Mouse (Mus musculus) liver, embryonic 13.5 days (tissue): ENCODE data around the gene Hoxd8. TPM values are rescaled to one million over a fixed set of nuclear protein-coding genes. Genes with fewer than 3 reads are reported as not detected.

ENCODE experiments used
- ATAC-seq: fragments of 200-750 bp; cut with Nextera tagmentation; 2 replicates; pipeline ENCODE4 v1.8.0; 2017; ENCODE audit warnings: low read depth, mild to moderate bottlenecking, moderate number of reproducible peaks, moderate library complexity
- DNase-seq: peaks from one replicate; pipeline ENCODE4 v3.0.0; 2022
- H3K27ac ChIP-seq: fragments of 300-500 bp; sonication (generic); 2 replicates; pipeline ENCODE4 v1.5.1; 2015; ENCODE audit warnings: moderate library complexity, mild to moderate bottlenecking, inconsistent platforms
- H3K27me3 ChIP-seq: fragments of 300-500 bp; sonication (generic); 2 replicates; pipeline ENCODE4 v1.6.1; 2015; ENCODE audit warnings: mild to moderate bottlenecking, inconsistent platforms
- H3K36me3 ChIP-seq: fragments of 300-500 bp; sonication (generic); 2 replicates; pipeline ENCODE4 v1.6.1; 2015; ENCODE audit warnings: mild to moderate bottlenecking, inconsistent platforms
- H3K4me1 ChIP-seq: fragments of 300-500 bp; sonication (generic); replicated peaks from 2 replicates; pipeline ENCODE4 v1.6.1; 2015; ENCODE audit warnings: inconsistent platforms
- H3K4me2 ChIP-seq: fragments of 300-500 bp; sonication (generic); 2 replicates; pipeline ENCODE4 v1.6.1; 2015; ENCODE audit warnings: inconsistent platforms, mild to moderate bottlenecking, moderate library complexity
- H3K4me3 ChIP-seq: fragments of 300-500 bp; sonication (generic); replicated peaks from 2 replicates; pipeline ENCODE4 v1.5.1; 2015; ENCODE audit warnings: mild to moderate bottlenecking, inconsistent platforms
- H3K9ac ChIP-seq: fragments of 300-500 bp; sonication (generic); 2 replicates; pipeline ENCODE4 v1.6.1; 2015; ENCODE audit warnings: mild to moderate bottlenecking, inconsistent platforms
- H3K9me3 ChIP-seq: fragments of 300-500 bp; sonication (generic); replicated peaks from 2 replicates; pipeline ENCODE4 v1.6.1; 2016; ENCODE audit warnings: inconsistent platforms
- WGBS: fragments of 180-500 bp; shearing (Covaris S2); methylation state at CpG from one replicate; pipeline ENCODE4 v1.1.7; 2015; ENCODE audit not compliant: insufficient replicate concordance; 5-methylcytosine and 5-hydroxymethylcytosine counted together
- polyA plus RNA-seq: library from polyadenylated mRNA; unstranded; fragments of >200 nt; fragmentation: Nextera tagmentation; extraction: Ambion mirVana; gene quantifications from 2 replicates; pipeline ENCODE4 v1.2.1, GENCODE M21; 2015

Hoxd8 gene
- polyA plus RNA-seq, 1 experiment from 2014 or later = 0.10 TPM

- H3K4me1 ChIP-seq = no peaks in the 10 kb centered on the region
- no peaks in the 10 kb centered on the region for H3K36me3 ChIP-seq
- no peak overlapping the region for H3K9ac ChIP-seq
- no peaks in the 10 kb centered on the region for H3K9me3 ChIP-seq
- no peak for ATAC-seq
- H3K27ac ChIP-seq = no peak overlapping the region
- H3K27me3 ChIP-seq = peaks cover 97% of the 10 kb centered on the region
- no peak overlapping the region for H3K4me3 ChIP-seq
- 3% methylated on average over 12 of the region's 12 CpGs for WGBS
- DNase-seq = no peak
- H3K4me2 ChIP-seq = no peak overlapping the region
Measured at GRCm38 (mm10) chr2:74688795-74689573, 15.4 kb upstream of the Hoxd8 start.

GRCm38 (mm10) chr2:74689574-74690337, 14.7 kb upstream of the Hoxd8 start:
- no peak for ATAC-seq

DNA sequence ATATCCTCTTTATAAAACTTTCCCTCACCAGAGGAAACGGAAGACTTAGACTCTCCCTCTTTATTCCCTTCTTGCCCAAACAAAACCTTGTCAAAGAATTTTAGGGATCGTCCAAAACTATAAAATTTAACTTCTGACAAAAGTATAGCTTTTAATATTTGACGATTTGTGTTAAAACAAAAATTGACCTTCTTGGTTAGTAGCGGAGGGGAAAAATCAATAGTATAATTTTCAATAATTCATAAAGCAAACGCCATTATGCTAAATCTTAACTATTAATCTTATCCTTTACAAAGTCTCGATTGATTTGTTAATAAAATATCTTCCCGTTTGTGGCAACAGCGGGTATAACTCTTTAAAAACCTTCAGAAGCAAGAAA, 14.1 kb upstream of the Hoxd8 start:
- WGBS = 6% methylated on average over 8 of the region's 8 CpGs
- Histone ChIP-seq H3K4me1 (no peaks in the 10 kb centered on the region), H3K9ac (no peak overlapping the region), H3K27ac (no peak overlapping the region), H3K4me3 (no peak overlapping the region), H3K9me3 (no peaks in the 10 kb centered on the region), H3K36me3 (no peaks in the 10 kb centered on the region), H3K27me3 (peaks cover 97% of the 10 kb centered on the region), H3K4me2 (no peak overlapping the region)
- DNase-seq (no peak), ATAC-seq (no peak)

More at GRCm38 (mm10) chr2:74689574-74690337, 14.7 kb upstream of the Hoxd8 start:
- H3K4me1 ChIP-seq = no peaks in the 10 kb centered on the region
- H3K27me3 ChIP-seq = peaks cover 97% of the 10 kb centered on the region
- no peaks in the 10 kb centered on the region for H3K9me3 ChIP-seq
- no peak overlapping the region for H3K27ac ChIP-seq
- 2% methylated on average over 24 of the region's 24 CpGs for WGBS
- H3K36me3 ChIP-seq = no peaks in the 10 kb centered on the region
- H3K9ac ChIP-seq = no peak overlapping the region
- H3K4me3 ChIP-seq = no peak overlapping the region
- H3K4me2 ChIP-seq = no peak overlapping the region
- DNase-seq = no peak

DNA sequence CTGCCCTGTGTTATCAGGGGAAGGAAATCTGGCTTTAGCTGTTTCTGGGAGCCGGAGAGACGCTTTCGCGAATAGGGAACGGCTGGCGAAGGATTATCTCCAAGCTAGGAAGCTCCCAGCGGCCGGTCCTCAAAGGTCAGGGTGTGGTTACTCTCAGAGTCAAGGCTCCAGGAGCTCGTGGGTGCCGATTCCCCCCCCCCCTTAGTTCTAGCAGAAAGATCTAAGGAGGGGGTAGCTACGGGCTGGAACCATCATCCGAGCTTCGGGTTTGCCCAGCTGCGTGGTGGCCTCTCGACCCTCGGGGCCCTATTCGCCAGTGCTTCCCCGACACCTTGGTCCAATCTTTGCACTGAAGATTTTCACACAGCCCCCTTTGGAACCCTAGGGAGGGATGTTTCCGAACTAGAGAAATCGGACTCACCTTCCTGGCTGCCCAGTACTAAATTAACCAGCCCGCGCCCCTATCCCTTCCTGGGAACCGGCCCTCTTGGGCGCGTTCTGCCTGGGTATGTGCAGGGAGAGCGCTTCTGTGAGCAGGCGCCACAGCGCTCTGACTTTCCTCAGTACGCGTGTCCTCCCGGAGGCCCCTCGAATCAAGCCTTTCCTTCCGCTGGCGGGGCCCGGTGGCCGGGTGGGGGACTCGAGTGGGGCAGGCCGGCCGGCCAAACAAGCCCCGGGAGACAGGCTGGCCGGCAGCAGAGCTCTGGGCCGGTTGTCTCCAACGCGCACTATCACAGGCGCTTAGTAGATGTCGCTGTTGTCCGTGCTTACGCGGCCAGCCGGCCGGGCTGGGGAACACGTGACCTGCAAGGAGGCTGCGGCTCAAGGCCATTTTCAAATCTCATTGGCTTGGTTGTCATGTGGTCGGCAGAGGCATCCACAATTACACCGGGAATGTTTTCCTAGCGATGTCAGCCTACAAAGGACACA, 13.1 kb upstream of the Hoxd8 start, which contains the start of gene Hoxd10:
Gene Hoxd10, plus strand, starts transcription at position 903 of the 930 bp plus-strand sequence.
- Histone ChIP-seq H3K27ac (no peak within 1 kb of the TSS), H3K4me3 (no peak within 1 kb of the TSS), H3K9ac (no peak within 1 kb of the TSS), H3K4me1 (no peaks in the 10 kb centered on the region), H3K36me3 (no peaks in the 10 kb centered on the region), H3K4me2 (no peak within 1 kb of the TSS), H3K27me3 (peaks cover 99% of the 10 kb centered on the region), H3K9me3 (no peaks in the 10 kb centered on the region)
- WGBS = 2% methylated on average over 56 of the region's 56 CpGs
- ATAC-seq (no peak), DNase-seq (no peak)

- no peaks in the 10 kb centered on the region for H3K4me1 ChIP-seq
- no peak overlapping the region for H3K4me2 ChIP-seq
- no peaks in the 10 kb centered on the region for H3K36me3 ChIP-seq
- no peak for DNase-seq
- WGBS = 3% methylated on average over 35 of the region's 35 CpGs
- ATAC-seq = no peak
- no peak overlapping the region for H3K4me3 ChIP-seq
- H3K9me3 ChIP-seq = no peaks in the 10 kb centered on the region
- peaks cover 99% of the 10 kb centered on the region for H3K27me3 ChIP-seq
- H3K9ac ChIP-seq = no peak overlapping the region
- no peak overlapping the region for H3K27ac ChIP-seq
Measured at GRCm38 (mm10) chr2:74691995-74692807, 12.2 kb upstream of the Hoxd8 start.

DNA sequence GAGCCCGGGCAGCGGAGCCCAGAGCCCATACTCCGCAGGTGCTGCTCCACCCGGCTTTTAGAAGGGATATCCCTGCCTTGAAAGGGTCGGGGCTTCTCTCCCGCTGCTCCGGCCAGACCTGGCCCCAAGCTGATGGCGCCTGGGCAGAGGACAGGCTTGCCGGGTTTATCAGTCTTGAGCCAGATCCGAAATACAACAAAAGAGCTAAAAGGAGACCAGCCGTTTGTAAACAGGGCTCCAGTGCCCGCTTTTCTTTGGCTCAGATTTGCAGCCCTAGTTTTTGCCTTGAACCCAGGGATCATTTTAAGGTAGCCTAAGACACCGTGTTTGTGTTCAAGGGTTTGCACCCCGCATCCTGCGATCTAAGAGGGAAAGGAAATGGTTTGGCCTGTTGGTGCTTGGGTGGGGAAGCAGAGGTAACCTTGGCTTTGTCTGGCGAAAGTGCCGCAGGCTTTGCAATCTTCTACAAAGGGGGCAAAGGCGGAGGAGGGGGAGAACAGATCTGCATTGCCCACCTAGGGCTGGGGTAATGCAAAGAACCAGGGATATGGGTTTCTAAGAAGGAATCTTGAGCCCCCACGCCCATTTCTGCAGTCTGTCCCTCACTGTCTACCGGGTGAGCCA, 11.5 kb upstream of the Hoxd8 start:
- peaks cover 3% of the 10 kb centered on the region; the same call in 1 of the 2 replicates for H3K4me1 ChIP-seq
- DNase-seq (no peak), ATAC-seq (no peak)
- H3K9ac ChIP-seq = no peak overlapping the region
- peaks cover 99% of the 10 kb centered on the region for H3K27me3 ChIP-seq
- 2% methylated on average over 20 of the region's 20 CpGs for WGBS
- no peaks in the 10 kb centered on the region for H3K36me3 ChIP-seq
- no peak overlapping the region for H3K4me3 ChIP-seq
- H3K4me2 ChIP-seq = no peak overlapping the region
- H3K27ac ChIP-seq = no peak overlapping the region
- no peaks in the 10 kb centered on the region for H3K9me3 ChIP-seq

DNA sequence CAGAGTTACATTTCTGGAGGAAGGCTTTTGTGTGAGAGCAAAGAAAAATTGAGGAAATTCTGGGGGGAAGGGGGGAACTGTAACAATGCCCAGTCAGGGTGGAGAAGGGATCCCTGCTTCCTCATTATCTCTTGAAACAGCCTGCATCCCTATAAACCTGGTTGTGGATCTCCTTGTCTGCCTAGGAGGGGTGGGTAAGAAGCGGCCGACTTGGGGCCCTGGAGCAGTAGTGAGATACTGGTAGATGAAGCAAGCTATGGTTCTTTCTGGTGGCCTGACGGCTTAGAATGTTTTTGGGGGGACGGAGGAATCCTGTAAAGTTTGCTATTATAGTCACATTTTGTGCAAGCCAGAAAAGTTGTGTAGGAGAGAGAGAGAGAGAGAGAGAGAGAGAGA, 11.0 kb upstream of the Hoxd8 start:
- H3K4me2 ChIP-seq = no peak overlapping the region
- peaks cover 6% of the 10 kb centered on the region; the same call in 1 of the 2 replicates for H3K4me1 ChIP-seq
- no peak overlapping the region for H3K4me3 ChIP-seq
- H3K9me3 ChIP-seq = no peaks in the 10 kb centered on the region
- DNase-seq = no peak
- H3K27me3 ChIP-seq = peaks cover 99% of the 10 kb centered on the region
- ATAC-seq = no peak
- H3K36me3 ChIP-seq = no peaks in the 10 kb centered on the region
- 11% methylated on average over 4 of the region's 4 CpGs for WGBS
- no peak overlapping the region for H3K27ac ChIP-seq
- H3K9ac ChIP-seq = no peak overlapping the region

DNA sequence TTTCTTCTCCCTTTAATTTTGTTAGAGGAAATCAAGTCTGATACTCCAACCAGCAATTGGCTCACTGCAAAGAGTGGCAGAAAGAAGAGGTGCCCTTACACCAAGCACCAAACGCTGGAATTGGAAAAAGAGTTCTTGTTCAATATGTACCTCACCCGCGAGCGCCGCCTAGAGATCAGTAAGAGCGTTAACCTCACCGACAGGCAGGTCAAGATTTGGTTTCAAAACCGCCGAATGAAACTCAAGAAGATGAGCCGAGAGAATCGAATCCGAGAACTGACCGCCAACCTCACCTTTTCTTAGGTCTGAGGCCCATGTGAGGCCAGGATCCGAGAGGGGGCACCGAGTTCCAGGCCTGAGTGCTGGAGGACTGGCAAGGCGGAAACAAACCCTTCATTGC, 10.3 kb upstream of the Hoxd8 start:
- DNase-seq = no peak
- H3K27me3 ChIP-seq = peaks cover 99% of the 10 kb centered on the region
- H3K36me3 ChIP-seq = no peaks in the 10 kb centered on the region
- H3K9me3 ChIP-seq = no peaks in the 10 kb centered on the region
- no peak overlapping the region for H3K4me3 ChIP-seq
- no peak overlapping the region for H3K4me2 ChIP-seq
- H3K27ac ChIP-seq = no peak overlapping the region
- no peak overlapping the region for H3K9ac ChIP-seq
- H3K4me1 ChIP-seq = peaks cover 9% of the 10 kb centered on the region; the same call in 1 of the 2 replicates
- no peak for ATAC-seq
- 2% methylated on average over 16 of the region's 16 CpGs for WGBS

DNA sequence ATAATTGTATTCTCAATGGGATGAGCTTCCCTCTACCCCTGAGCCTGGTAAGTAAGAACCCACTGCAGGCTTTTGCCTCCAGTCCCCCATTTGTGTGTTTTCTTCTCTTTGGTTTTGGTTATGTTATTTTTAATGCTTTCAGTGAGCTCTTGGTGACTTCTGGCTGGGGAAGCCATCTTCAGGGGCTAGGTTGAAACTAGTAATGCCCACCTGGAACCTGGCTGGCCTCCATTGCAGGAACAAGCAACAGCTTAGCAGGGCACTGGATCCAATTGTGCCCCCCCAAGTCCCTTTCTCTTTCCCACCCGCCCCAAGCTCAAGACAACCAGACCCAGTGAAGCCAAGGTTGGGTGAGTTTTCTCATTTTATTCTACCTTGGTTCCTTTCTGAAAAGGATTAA, 9.0 kb upstream of the Hoxd8 start:
- DNase-seq (no peak), ATAC-seq (no peak)
- Histone ChIP-seq H3K4me2 (no peak overlapping the region), H3K9ac (no peak overlapping the region), H3K27me3 (peaks cover 100% of the 10 kb centered on the region), H3K27ac (no peak overlapping the region), H3K9me3 (no peaks in the 10 kb centered on the region), H3K36me3 (no peaks in the 10 kb centered on the region), H3K4me3 (no peak overlapping the region), H3K4me1 (peaks cover 9% of the 10 kb centered on the region; the same call in 1 of the 2 replicates)
- 0% methylated on average over 1 of the region's 1 CpGs for WGBS

DNA sequence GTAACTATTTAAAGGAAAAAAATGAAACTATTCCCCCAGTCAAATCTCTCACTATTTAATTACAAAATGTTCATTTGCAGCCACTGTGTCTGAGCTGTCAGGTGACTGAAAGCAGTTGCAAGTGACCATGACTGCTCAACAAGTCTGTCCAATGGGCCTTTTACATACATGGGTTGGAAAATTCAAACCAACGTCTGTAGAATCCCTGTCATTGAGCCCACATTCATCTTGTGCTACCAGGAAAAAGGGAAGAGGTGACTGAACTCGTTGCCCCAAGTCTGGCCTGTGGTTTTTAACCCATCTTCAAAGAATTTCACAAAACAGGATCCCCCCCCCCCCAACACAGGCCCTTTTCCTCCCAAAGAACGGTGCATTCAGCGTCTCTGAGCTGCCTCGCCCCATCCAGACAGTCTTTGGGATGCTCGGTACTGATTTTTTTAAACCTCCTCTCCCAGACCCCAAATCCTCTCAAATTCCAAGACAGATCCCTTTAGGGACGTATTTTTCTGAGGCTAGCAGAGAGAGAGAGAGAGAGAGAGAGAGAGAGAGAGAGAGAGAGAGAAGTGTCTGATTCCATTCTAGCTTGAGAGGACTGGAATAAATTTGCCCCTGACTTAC, 8.5 kb upstream of the Hoxd8 start:
- DNase-seq (no peak), ATAC-seq (no peak)
- no peak overlapping the region for H3K9ac ChIP-seq

More for the DNA sequence above, 8.5 kb upstream of the Hoxd8 start:
- no peak overlapping the region for H3K27ac ChIP-seq
- H3K4me1 ChIP-seq = peaks cover 9% of the 10 kb centered on the region; the same call in 1 of the 2 replicates
- H3K9me3 ChIP-seq = no peaks in the 10 kb centered on the region
- 10% methylated on average over 7 of the region's 7 CpGs for WGBS
- no peaks in the 10 kb centered on the region for H3K36me3 ChIP-seq
- H3K27me3 ChIP-seq = peaks cover 100% of the 10 kb centered on the region
- H3K4me2 ChIP-seq = no peak overlapping the region
- no peak overlapping the region for H3K4me3 ChIP-seq
